Mouse (Mus musculus) bone marrow, adult 2 months (tissue): ENCODE data around the gene Aurkaip1.
"Not testable (repeated sequence)": the region's sequence is repeated elsewhere in the genome, so short reads cannot be mapped to it uniquely, and the experiment has no call there.

Source experiments
- CTCF ChIP-seq: fragments of 200-500 bp; IDR thresholded peaks from 2 replicates; pipeline ENCODE4 v1.5.1; 2011; ENCODE audit warnings: low read length, control low read depth; ENCODE audit not compliant: control insufficient read depth, insufficient read depth
- POLR2A ChIP-seq: fragments of 200-500 bp; IDR thresholded peaks from 2 replicates; pipeline ENCODE4 v1.6.1; 2011; ENCODE audit warnings: low read depth, mild to moderate bottlenecking, control low read depth, low read length, borderline replicate concordance; ENCODE audit not compliant: control insufficient read depth

DNA sequence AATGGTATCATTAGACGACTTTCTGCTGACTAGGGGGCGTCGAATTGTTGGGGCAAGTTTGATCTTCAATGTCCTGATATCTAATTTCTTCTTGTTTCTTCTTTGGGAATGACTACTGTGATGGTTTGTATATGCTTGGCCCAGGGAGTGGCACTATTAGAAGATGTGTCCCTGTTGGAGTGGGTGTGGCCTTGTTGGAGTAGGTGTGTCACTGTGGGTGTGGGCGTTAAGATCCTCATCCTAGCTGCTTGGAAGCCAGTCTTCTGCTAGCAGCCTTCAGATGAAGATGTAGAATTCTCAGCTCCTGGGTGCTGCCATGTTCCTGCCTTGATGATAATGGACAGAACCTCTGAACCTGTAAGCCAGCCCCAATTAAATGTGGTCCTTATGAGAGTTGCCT lies 42.2 kb upstream of the Aurkaip1 start:
- TF ChIP-seq CTCF, POLR2A: not testable (repeated sequence)
